Mouse (Mus musculus): ENCODE results near the gene Bmp2k. TPM values are rescaled to one million over a fixed set of nuclear protein-coding genes. Genes with fewer than 3 reads are reported as not detected.

Gene Bmp2k
- polyA plus RNA-seq, 1 experiment from 2014 or later, result 31.3 TPM

DNA sequence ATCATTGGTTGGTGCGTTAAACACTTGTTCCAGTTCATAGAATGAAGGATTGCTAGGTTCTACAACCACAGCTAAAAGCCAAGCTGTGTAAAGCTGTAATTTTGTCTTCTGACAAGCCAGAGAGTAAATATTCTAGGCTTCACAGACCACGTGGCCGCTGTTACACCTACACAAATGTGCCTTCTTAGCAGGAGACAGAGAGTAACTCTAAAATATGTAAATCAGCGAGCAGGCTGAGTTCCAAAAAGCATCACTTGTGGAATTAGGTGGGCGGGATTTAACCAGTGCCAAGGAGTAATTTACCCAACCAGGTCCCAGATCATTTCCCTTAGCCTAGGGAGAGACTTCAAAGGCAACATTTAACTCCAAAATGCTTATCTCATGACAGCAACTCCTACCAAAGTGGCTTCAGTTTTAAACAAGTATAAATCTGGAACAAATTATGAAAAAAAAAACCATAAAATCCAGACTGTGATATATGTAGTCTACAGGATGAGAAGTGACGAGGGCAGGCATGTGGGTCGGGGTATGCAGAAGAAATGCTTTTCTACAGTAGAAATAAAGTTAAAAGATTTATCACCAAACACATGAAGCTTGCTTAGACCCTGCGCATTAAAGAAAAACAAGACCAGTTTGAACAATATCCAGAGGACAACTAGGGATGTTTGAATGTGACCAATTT is 35.1 kb upstream of the Bmp2k start:
- Histone ChIP-seq H3K36me3 (replicated peaks) (no peaks in the 10 kb centered on the region), H3K27ac (replicated peaks) (0 out of 2 replicates have a peak overlapping the region, but pooled peaks have one; percentile 8), H3K4me2 (no peak overlapping the region), H3K4me3 (replicated peaks) (no peak overlapping the region), H3K9ac (no peak overlapping the region), H3K9me3 (replicated peaks) (no peaks in the 10 kb centered on the region), H3K27me3 (0 out of 2 replicates have a peak, but pooled peaks cover 3% of the 10 kb centered on the region), H3K4me1 (replicated peaks) (peaks cover 24% of the 10 kb centered on the region)
- no peak for ATAC-seq (ENCODE audit: insufficient read depth)
- WGBS (ENCODE audit: insufficient replicate concordance), result 66% methylated on average over 8 of the region's 8 CpGs

GRCm38 (mm10) chr5:96962934-96963301 is 34.6 kb upstream of the Bmp2k start:
- ATAC-seq (ENCODE audit: insufficient read depth), result no peak
- Histone ChIP-seq H3K4me1 (replicated peaks) (peaks cover 23% of the 10 kb centered on the region), H3K9ac (no peak overlapping the region), H3K9me3 (replicated peaks) (no peaks in the 10 kb centered on the region), H3K27me3 (0 out of 2 replicates have a peak, but pooled peaks cover 3% of the 10 kb centered on the region), H3K4me3 (replicated peaks) (no peak overlapping the region), H3K36me3 (replicated peaks) (no peaks in the 10 kb centered on the region), H3K4me2 (no peak overlapping the region), H3K27ac (replicated peaks) (no peak overlapping the region)
- WGBS (ENCODE audit: insufficient replicate concordance), result 26% methylated on average over 6 of the region's 6 CpGs

DNA sequence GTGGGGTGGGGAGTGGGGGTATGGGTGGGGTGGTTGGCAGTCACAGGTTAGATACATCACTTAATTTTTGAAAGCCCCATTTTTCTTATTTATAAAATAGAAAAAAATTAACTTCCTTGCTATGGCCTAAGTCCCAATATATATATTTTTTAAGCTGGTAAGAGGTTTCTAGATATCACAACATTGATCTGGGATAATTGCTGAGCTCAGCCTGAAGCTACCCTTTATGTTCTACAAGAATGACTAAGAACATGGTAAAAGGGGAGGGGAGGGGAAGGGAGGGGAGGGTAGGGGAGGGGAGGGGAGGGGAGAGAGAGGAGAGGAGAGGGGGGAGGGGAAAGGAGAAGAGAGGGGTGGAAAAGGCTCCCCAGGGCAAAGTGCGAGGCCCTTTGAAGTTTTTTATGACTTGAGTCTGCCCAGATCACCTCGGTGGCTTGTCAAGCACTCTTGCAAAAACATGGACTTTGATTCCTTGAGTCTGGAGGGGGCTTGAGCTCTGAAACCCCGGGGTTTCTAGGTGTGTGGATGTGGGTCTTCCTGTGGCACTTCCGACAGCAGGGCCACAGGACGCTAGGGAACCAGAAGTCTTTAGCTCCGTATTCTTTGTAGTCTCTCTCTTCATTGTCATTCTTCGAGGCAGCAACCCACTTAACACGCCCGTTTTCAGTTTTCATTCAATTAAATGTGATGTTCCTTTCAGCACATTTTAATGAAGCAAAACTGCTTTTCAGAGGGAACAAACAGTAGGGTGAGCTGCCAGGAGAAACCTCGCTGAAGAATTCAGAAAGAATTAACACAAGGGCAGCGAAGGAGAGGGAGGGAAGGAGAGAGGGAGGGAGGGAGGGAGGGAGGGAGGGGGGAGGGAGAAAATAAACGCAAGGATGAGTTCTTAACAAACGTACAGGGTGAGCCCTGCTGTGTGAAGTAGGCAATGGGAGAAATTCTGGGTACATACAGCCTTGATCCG is 33.1 kb upstream of the Bmp2k start:
- Histone ChIP-seq H3K4me2 (peak overlapping the region; percentile 63), H3K36me3 (replicated peaks) (no peaks in the 10 kb centered on the region), H3K4me3 (replicated peaks) (peak overlapping the region; percentile 40), H3K27ac (replicated peaks) (peak overlapping the region; percentile 31; the same call in 1 of the 2 replicates), H3K9ac (peak overlapping the region; percentile 54), H3K27me3 (0 out of 2 replicates have a peak, but pooled peaks cover 3% of the 10 kb centered on the region), H3K9me3 (replicated peaks) (no peaks in the 10 kb centered on the region), H3K4me1 (replicated peaks) (peaks cover 33% of the 10 kb centered on the region)
- WGBS (ENCODE audit: insufficient replicate concordance), result 11% methylated on average over 14 of the region's 14 CpGs
- ATAC-seq (ENCODE audit: insufficient read depth), result no peak

DNA sequence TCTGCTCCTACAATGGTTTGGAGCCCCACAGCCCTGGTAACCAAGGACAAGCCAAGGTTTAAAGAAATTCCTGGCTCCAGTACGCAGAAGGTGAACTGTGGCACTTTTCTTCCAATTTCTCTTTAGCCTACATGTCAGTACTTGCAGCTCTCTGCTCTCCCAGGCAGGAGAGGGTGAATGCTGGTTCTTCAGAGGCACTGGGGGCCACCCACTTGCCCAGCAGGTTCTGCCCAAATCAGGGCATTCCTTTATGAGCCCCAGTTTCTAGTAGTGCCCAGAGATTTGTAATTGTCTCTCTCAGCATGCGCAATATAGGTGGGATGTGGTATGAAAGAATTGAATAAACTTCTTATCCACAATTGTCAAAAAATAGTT is 32.5 kb upstream of the Bmp2k start:
- WGBS (ENCODE audit: insufficient replicate concordance), result 70% methylated on average over 2 of the region's 2 CpGs
- H3K27me3 ChIP-seq, result 0 out of 2 replicates have a peak, but pooled peaks cover 3% of the 10 kb centered on the region
- ATAC-seq (ENCODE audit: insufficient read depth), result no peak
- H3K36me3 ChIP-seq (replicated peaks), result no peaks in the 10 kb centered on the region
- no peak overlapping the region for H3K4me3 ChIP-seq (replicated peaks)
- 0 out of 2 replicates have a peak overlapping the region, but pooled peaks have one; percentile 54 for H3K9ac ChIP-seq
- peak overlapping the region; percentile 31; the same call in 1 of the 2 replicates for H3K27ac ChIP-seq (replicated peaks)
- no peaks in the 10 kb centered on the region for H3K9me3 ChIP-seq (replicated peaks)
- H3K4me2 ChIP-seq, result peak overlapping the region; percentile 63
- peaks cover 37% of the 10 kb centered on the region for H3K4me1 ChIP-seq (replicated peaks)

DNA sequence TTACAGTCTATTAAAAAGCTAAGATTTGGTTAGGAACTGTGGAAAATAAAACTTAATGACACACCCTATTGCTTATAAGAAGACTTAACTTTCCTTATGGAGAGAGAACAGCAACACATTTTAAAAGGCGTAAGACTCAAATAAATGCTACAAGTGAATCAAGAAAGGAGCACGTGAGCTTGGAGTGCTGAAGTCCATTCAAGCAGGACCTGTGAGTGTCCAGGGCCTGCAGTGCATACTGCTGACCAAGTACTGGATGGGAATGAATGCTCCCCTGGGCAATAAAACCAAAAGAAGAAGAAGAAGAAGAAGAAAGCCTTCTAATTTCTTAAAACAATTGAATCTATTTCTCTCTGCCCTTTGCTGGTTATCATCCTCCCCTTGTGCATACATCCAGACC is 32.0 kb upstream of the Bmp2k start:
- no peak overlapping the region for H3K9ac ChIP-seq
- H3K9me3 ChIP-seq (replicated peaks), result no peaks in the 10 kb centered on the region
- no peak overlapping the region for H3K4me2 ChIP-seq
- 79% methylated on average over 2 of the region's 2 CpGs for WGBS (ENCODE audit: insufficient replicate concordance)
- H3K27ac ChIP-seq (replicated peaks), result no peak overlapping the region
- no peak for ATAC-seq (ENCODE audit: insufficient read depth)
- H3K4me1 ChIP-seq (replicated peaks), result peaks cover 39% of the 10 kb centered on the region
- H3K4me3 ChIP-seq (replicated peaks), result no peak overlapping the region
- 0 out of 2 replicates have a peak, but pooled peaks cover 3% of the 10 kb centered on the region for H3K27me3 ChIP-seq
- no peaks in the 10 kb centered on the region for H3K36me3 ChIP-seq (replicated peaks)

DNA sequence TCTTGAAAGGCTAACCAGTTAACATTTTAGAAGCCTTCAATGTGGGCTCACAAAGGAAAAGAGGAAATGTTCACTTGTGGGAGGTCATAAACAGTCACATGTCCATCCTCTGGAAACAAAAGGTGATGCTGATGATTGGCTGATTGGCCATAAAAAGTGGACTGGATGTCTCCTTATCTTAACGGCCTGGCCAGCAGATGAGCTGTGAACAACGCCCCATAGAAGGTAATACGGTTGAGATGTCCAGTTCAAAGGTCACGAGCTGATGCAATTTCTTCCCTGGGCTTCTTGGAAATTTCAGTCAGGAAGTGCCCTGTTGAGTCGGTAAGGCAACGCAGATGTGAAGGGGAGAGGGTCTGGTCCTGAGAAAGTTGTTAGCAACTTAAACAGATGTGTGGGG is 28.9 kb upstream of the Bmp2k start:
- H3K9ac ChIP-seq, result no peak overlapping the region

DNA sequence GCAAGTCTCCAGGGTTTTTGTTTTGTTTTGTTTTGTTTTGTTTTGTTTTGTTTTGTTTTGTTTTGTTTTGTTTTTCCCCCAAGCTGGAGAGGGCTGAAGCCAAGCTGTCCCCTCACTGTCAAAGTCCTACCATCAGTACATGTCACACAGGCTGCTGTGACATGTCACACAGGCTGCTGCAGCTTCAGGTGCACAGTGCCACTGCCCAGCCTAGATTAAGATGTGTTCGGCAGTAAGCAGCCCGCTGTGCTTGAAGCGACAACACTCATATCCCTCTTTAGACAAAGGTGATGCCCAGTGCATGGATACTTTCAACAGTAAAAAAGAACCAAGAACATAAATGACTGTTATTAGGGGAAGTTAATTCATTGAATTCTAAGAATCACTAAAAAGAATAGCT is 28.5 kb upstream of the Bmp2k start:
- Histone ChIP-seq H3K9me3 (replicated peaks) (no peaks in the 10 kb centered on the region), H3K4me1 (replicated peaks) (peaks cover 43% of the 10 kb centered on the region), H3K9ac (no peak overlapping the region), H3K27me3 (0 out of 2 replicates have a peak, but pooled peaks cover 3% of the 10 kb centered on the region), H3K4me3 (replicated peaks) (no peak overlapping the region), H3K4me2 (no peak overlapping the region), H3K27ac (replicated peaks) (no peak overlapping the region), H3K36me3 (replicated peaks) (no peaks in the 10 kb centered on the region)
- no peak for ATAC-seq (ENCODE audit: insufficient read depth)
- 73% methylated on average over 3 of the region's 3 CpGs for WGBS (ENCODE audit: insufficient replicate concordance)

More for the DNA sequence above, 28.9 kb upstream of the Bmp2k start:
- no peak overlapping the region for H3K4me3 ChIP-seq (replicated peaks)
- H3K4me1 ChIP-seq (replicated peaks), result peaks cover 43% of the 10 kb centered on the region
- 0 out of 2 replicates have a peak, but pooled peaks cover 3% of the 10 kb centered on the region for H3K27me3 ChIP-seq
- no peak overlapping the region for H3K4me2 ChIP-seq
- WGBS (ENCODE audit: insufficient replicate concordance), result 23% methylated on average over 6 of the region's 6 CpGs
- no peaks in the 10 kb centered on the region for H3K36me3 ChIP-seq (replicated peaks)
- H3K9me3 ChIP-seq (replicated peaks), result no peaks in the 10 kb centered on the region
- no peak for ATAC-seq (ENCODE audit: insufficient read depth)
- H3K27ac ChIP-seq (replicated peaks), result no peak overlapping the region

DNA sequence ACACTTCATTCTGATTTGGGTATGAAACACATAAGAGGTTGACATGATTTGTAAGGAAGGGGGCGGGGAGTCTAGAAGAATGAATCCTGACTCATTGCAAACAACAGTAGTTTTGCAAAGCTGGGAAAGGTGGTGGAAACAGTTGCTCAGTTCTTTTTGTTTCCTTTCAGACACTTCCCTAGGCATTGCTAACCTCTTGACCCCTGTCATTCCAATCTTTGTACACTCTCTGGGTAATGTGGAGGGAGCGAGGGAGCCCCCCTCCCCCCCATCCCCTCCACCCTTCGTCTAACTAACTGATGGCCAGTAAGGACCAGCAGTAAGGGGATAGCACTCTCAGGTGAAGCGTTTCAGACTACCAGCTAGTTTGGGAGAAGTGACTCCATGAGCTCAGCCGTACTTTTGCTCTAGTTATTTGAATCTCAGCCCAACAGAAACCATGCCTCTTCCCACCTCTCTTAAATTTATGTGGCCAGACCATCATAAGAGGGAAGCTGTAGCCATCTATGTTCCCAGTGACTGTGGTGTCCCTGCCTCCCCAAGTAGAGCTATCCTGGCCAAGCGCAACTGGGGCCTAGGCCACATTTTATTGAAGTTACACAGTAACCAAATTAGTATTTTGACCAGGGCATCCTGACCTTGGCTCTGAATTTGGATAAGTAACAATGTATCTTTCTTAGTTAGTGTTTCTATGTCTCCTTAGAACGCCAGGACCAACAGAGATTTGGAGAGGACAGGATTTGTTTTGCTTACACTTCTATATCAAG is 27.6 kb upstream of the Bmp2k start:
- Histone ChIP-seq H3K4me2 (no peak overlapping the region), H3K4me3 (replicated peaks) (no peak overlapping the region), H3K36me3 (replicated peaks) (no peaks in the 10 kb centered on the region), H3K27ac (replicated peaks) (no peak overlapping the region; the same call in 1 of the 2 replicates), H3K9me3 (replicated peaks) (no peaks in the 10 kb centered on the region), H3K4me1 (replicated peaks) (peaks cover 42% of the 10 kb centered on the region), H3K27me3 (0 out of 2 replicates have a peak, but pooled peaks cover 2% of the 10 kb centered on the region), H3K9ac (no peak overlapping the region)
- 71% methylated on average over 7 of the region's 7 CpGs for WGBS (ENCODE audit: insufficient replicate concordance)
- no peak for ATAC-seq (ENCODE audit: insufficient read depth)

GRCm38 (mm10) chr5:96970472-96970848 is 27.0 kb upstream of the Bmp2k start:
- no peak overlapping the region for H3K9ac ChIP-seq
- no peak overlapping the region; the same call in 1 of the 2 replicates for H3K27ac ChIP-seq (replicated peaks)
- no peaks in the 10 kb centered on the region for H3K9me3 ChIP-seq (replicated peaks)
- H3K4me2 ChIP-seq, result no peak overlapping the region
- H3K4me1 ChIP-seq (replicated peaks), result peaks cover 45% of the 10 kb centered on the region
- H3K36me3 ChIP-seq (replicated peaks), result no peaks in the 10 kb centered on the region
- no peak overlapping the region for H3K4me3 ChIP-seq (replicated peaks)
- ATAC-seq (ENCODE audit: insufficient read depth), result no peak
- H3K27me3 ChIP-seq, result no peaks in the 10 kb centered on the region

GRCm38 (mm10) chr5:96972474-96973130 is 24.9 kb upstream of the Bmp2k start:
- WGBS (ENCODE audit: insufficient replicate concordance), result 82% methylated on average over 5 of the region's 5 CpGs
- no peak for ATAC-seq (ENCODE audit: insufficient read depth)
- Histone ChIP-seq H3K4me1 (replicated peaks) (peaks cover 46% of the 10 kb centered on the region), H3K4me3 (replicated peaks) (no peak overlapping the region), H3K4me2 (no peak overlapping the region), H3K9ac (no peak overlapping the region), H3K36me3 (replicated peaks) (no peaks in the 10 kb centered on the region), H3K27ac (replicated peaks) (no peak overlapping the region), H3K27me3 (no peaks in the 10 kb centered on the region), H3K9me3 (replicated peaks) (no peaks in the 10 kb centered on the region)
